Mouse (Mus musculus): Measurements from ENCODE around the gene Serpinb5. TPM values are rescaled to one million over a fixed set of nuclear protein-coding genes. Genes with fewer than 3 reads are reported as not detected.
"Not testable (repeated sequence)": the region's sequence is repeated elsewhere in the genome, so short reads cannot be mapped to it uniquely, and the experiment has no call there.

Serpinb5 gene
- not detected for total RNA-seq (2021)

- intact Hi-C loops (cut with DNase I), result no loop called here
- no peak for DNase-seq (ENCODE audit: low spot score in 2 of 2)
Measured at GRCm38 (mm10) chr1:106860847-106861246, at the start of gene Serpinb5. Serpinb5 (plus strand) TSS chr1:106861173.

- intact Hi-C loops (cut with DNase I), result loop anchor here (5.0 kb wide), 1 partner anchor 388 kb away; no protein-coding TSS in a partner anchor
- DNase-seq (ENCODE audit: low spot score in 2 of 2), result no peak
Measured at GRCm38 (mm10) chr1:106814864-106815263, 46.1 kb upstream of the Serpinb5 start.

GRCm38 (mm10) chr1:106815265-106815664 is 45.7 kb upstream of the Serpinb5 start:
- DNase-seq (ENCODE audit: low spot score in 2 of 2), result no peak
- intact Hi-C loops (cut with DNase I), result loop anchor here (5.0 kb wide), 1 partner anchor 388 kb away; no protein-coding TSS in a partner anchor

GRCm38 (mm10) chr1:106816766-106817165 is 44.2 kb upstream of the Serpinb5 start:
- intact Hi-C loops (cut with DNase I), result loop anchor here (5.0 kb wide), 1 partner anchor 389 kb away; no protein-coding TSS in a partner anchor
- no peak for DNase-seq (ENCODE audit: low spot score in 2 of 2)

- intact Hi-C loops (cut with DNase I), result loop anchor here (5.0 kb wide), 1 partner anchor 391 kb away; no protein-coding TSS in a partner anchor
- DNase-seq (ENCODE audit: low spot score in 2 of 2), result no peak
Measured at GRCm38 (mm10) chr1:106818323-106818722, 42.6 kb upstream of the Serpinb5 start.

- DNase-seq (ENCODE audit: low spot score in 2 of 2), result no peak
- intact Hi-C loops (cut with DNase I), result no loop called here
Measured at GRCm38 (mm10) chr1:106822297-106822696, 38.7 kb upstream of the Serpinb5 start.

- DNase-seq (ENCODE audit: low spot score in 2 of 2), result no peak
- intact Hi-C loops (cut with DNase I), result no loop called here
Measured at GRCm38 (mm10) chr1:106828784-106829183, 32.2 kb upstream of the Serpinb5 start.

- DNase-seq (ENCODE audit: low spot score in 2 of 2), result no peak
- intact Hi-C loops (cut with DNase I), result no loop called here
Measured at GRCm38 (mm10) chr1:106865543-106865942, 4.6 kb downstream of the Serpinb5 start.

- peak; percentile 63 to 75 for DNase-seq (ENCODE audit: low spot score in 2 of 2)
- intact Hi-C loops (cut with DNase I), result no loop called here
Measured at GRCm38 (mm10) chr1:106866029-106866428, 5.1 kb downstream of the Serpinb5 start.

GRCm38 (mm10) chr1:106866768-106867167 is 5.8 kb downstream of the Serpinb5 start:
- intact Hi-C loops (cut with DNase I), result no loop called here
- DNase-seq (ENCODE audit: low spot score in 2 of 2), result no peak

GRCm38 (mm10) chr1:106869986-106870385 is 9.0 kb downstream of the Serpinb5 start:
- no peak for DNase-seq (ENCODE audit: low spot score in 2 of 2)
- intact Hi-C loops (cut with DNase I), result no loop called here

- DNase-seq (ENCODE audit: low spot score in 2 of 2), result no peak
- intact Hi-C loops (cut with DNase I), result no loop called here
Measured at GRCm38 (mm10) chr1:106875193-106875886, 14.4 kb downstream of the Serpinb5 start.

- intact Hi-C loops (cut with DNase I), result no loop called here
- DNase-seq (ENCODE audit: low spot score in 2 of 2), result no peak
Measured at GRCm38 (mm10) chr1:106876147-106876546, 15.2 kb downstream of the Serpinb5 start.

GRCm38 (mm10) chr1:106882723-106883122 is 21.8 kb downstream of the Serpinb5 start:
- intact Hi-C loops (cut with DNase I), result loop anchor here (5.0 to 10.0 kb wide), 2 partner anchors 85 to 128 kb away; partner anchors contain the start of genes Kdsr and Vps4b
- no peak for DNase-seq (ENCODE audit: low spot score in 2 of 2)

GRCm38 (mm10) chr1:106883369-106883768 is 22.4 kb downstream of the Serpinb5 start:
- intact Hi-C loops (cut with DNase I), result loop anchor here (5.0 to 10.0 kb wide), 2 partner anchors 86 to 129 kb away; partner anchors contain the start of genes Kdsr and Vps4b
- DNase-seq (ENCODE audit: low spot score in 2 of 2), result no peak

GRCm38 (mm10) chr1:106883812-106884211 is 22.8 kb downstream of the Serpinb5 start:
- DNase-seq (ENCODE audit: low spot score in 2 of 2), result no peak
- intact Hi-C loops (cut with DNase I), result loop anchor here (5.0 to 10.0 kb wide), 2 partner anchors 87 to 129 kb away; partner anchors contain the start of genes Kdsr and Vps4b

GRCm38 (mm10) chr1:106895142-106895541 is 34.2 kb downstream of the Serpinb5 start:
- DNase-seq (ENCODE audit: low spot score in 2 of 2); intact Hi-C loops (cut with DNase I): not testable (repeated sequence)

GRCm38 (mm10) chr1:106901406-106901805 is 40.4 kb downstream of the Serpinb5 start:
- no peak for DNase-seq (ENCODE audit: low spot score in 2 of 2)
- intact Hi-C loops (cut with DNase I), result no loop called here

GRCm38 (mm10) chr1:106931954-106932353 is 71.0 kb downstream of the Serpinb5 start:
- intact Hi-C loops (cut with DNase I), result no loop called here
- DNase-seq (ENCODE audit: low spot score in 2 of 2), result no peak
